Mouse (Mus musculus) forebrain, embryonic 13.5 days (tissue): ENCODE data around the gene Mkln1. TPM values are rescaled to one million over a fixed set of nuclear protein-coding genes. Genes with fewer than 3 reads are reported as not detected.
A peak's percentile ranks its signal among the peaks of the same experiment; 100 is the strongest.

Experiments used
- ATAC-seq: fragments of 200-750 bp; cut with Nextera tagmentation; 2 replicates; pipeline ENCODE4 v1.8.0; 2017
- H3K27ac ChIP-seq: fragments of 300-500 bp; sonication (generic); 2 replicates; pipeline ENCODE4 v1.5.1; 2015; ENCODE audit warnings: inconsistent platforms, mild to moderate bottlenecking, moderate library complexity
- H3K27me3 ChIP-seq: fragments of 300-500 bp; sonication (generic); 2 replicates; pipeline ENCODE4 v1.6.1; 2015; ENCODE audit warnings: mild to moderate bottlenecking, inconsistent platforms
- H3K36me3 ChIP-seq: fragments of 300-500 bp; sonication (generic); 2 replicates; pipeline ENCODE4 v1.6.1; 2015; ENCODE audit warnings: mild to moderate bottlenecking, inconsistent platforms; ENCODE audit not compliant: poor library complexity, severe bottlenecking
- H3K4me1 ChIP-seq: fragments of 300-500 bp; sonication (generic); 2 replicates; pipeline ENCODE4 v1.6.1; 2015; ENCODE audit warnings: inconsistent platforms
- H3K4me2 ChIP-seq: fragments of 300-500 bp; sonication (generic); 2 replicates; pipeline ENCODE4 v1.6.1; 2015; ENCODE audit warnings: inconsistent platforms, mild to moderate bottlenecking, moderate library complexity
- H3K4me3 ChIP-seq: fragments of 300-500 bp; sonication (generic); 2 replicates; pipeline ENCODE4 v1.5.1; 2015; ENCODE audit warnings: mild to moderate bottlenecking, inconsistent platforms
- H3K9ac ChIP-seq: fragments of 300-500 bp; sonication (generic); 2 replicates; pipeline ENCODE4 v1.6.1; 2015; ENCODE audit warnings: mild to moderate bottlenecking, inconsistent platforms
- H3K9me3 ChIP-seq: fragments of 300-500 bp; sonication (generic); replicated peaks from 2 replicates; pipeline ENCODE4 v1.6.1; 2016; ENCODE audit warnings: inconsistent platforms
- WGBS: fragments of 180-500 bp; shearing (Covaris S2); methylation state at CpG from one replicate; pipeline ENCODE4 v1.1.7; 2015; 5-methylcytosine and 5-hydroxymethylcytosine counted together
- polyA plus RNA-seq: library from polyadenylated mRNA; unstranded; fragments of >200 nt; fragmentation: Nextera tagmentation; extraction: Ambion mirVana; gene quantifications from 2 replicates; pipeline ENCODE4 v1.2.1, GENCODE M21; 2015

Mkln1 gene
- polyA plus RNA-seq, 1 experiment from 2014 or later, result 156 TPM

- no peak for ATAC-seq
- H3K4me3 ChIP-seq, result no peak overlapping the region
- H3K4me2 ChIP-seq, result no peak overlapping the region
- no peak overlapping the region for H3K27ac ChIP-seq
- H3K4me1 ChIP-seq, result no peaks in the 10 kb centered on the region
- H3K27me3 ChIP-seq, result no peaks in the 10 kb centered on the region
- WGBS, result 94% methylated on average over 7 of the region's 7 CpGs
- peaks cover 25% of the 10 kb centered on the region for H3K36me3 ChIP-seq
- H3K9ac ChIP-seq, result no peak overlapping the region
- no peaks in the 10 kb centered on the region for H3K9me3 ChIP-seq
These were observed 91.4 kb downstream of the Mkln1 start for GRCm38 (mm10) chr6:31489950-31490349.

- H3K9ac ChIP-seq, result no peak overlapping the region
- no peak overlapping the region for H3K4me2 ChIP-seq
- ATAC-seq, result no peak
- no peak overlapping the region for H3K27ac ChIP-seq
- 84% methylated on average over 2 of the region's 2 CpGs for WGBS
- H3K9me3 ChIP-seq, result no peaks in the 10 kb centered on the region
- H3K4me1 ChIP-seq, result no peaks in the 10 kb centered on the region
- H3K36me3 ChIP-seq, result peaks cover 32% of the 10 kb centered on the region
- no peak overlapping the region for H3K4me3 ChIP-seq
- no peaks in the 10 kb centered on the region for H3K27me3 ChIP-seq
These were observed 96.7 kb downstream of the Mkln1 start for GRCm38 (mm10) chr6:31495122-31495731.

- H3K4me3 ChIP-seq, result no peak overlapping the region
- no peaks in the 10 kb centered on the region for H3K9me3 ChIP-seq
- H3K36me3 ChIP-seq, result peaks cover 22% of the 10 kb centered on the region
- H3K4me1 ChIP-seq, result peaks cover 6% of the 10 kb centered on the region
- no peak overlapping the region for H3K4me2 ChIP-seq
- WGBS, result 88% methylated on average over 2 of the region's 2 CpGs
- no peak for ATAC-seq
- H3K27me3 ChIP-seq, result no peaks in the 10 kb centered on the region
- H3K9ac ChIP-seq, result no peak overlapping the region
- no peak overlapping the region for H3K27ac ChIP-seq
These were observed 97.7 kb downstream of the Mkln1 start for GRCm38 (mm10) chr6:31496227-31496626.

- ATAC-seq, result no peak
- H3K36me3 ChIP-seq, result peaks cover 37% of the 10 kb centered on the region
- WGBS, result 88% methylated on average over 10 of the region's 10 CpGs
- H3K4me3 ChIP-seq, result no peak overlapping the region
- H3K4me2 ChIP-seq, result no peak overlapping the region
- H3K9ac ChIP-seq, result no peak overlapping the region
- no peaks in the 10 kb centered on the region for H3K9me3 ChIP-seq
- H3K27ac ChIP-seq, result no peak overlapping the region
- no peaks in the 10 kb centered on the region for H3K27me3 ChIP-seq
- peaks cover 6% of the 10 kb centered on the region for H3K4me1 ChIP-seq
These were observed 101.3 kb downstream of the Mkln1 start for GRCm38 (mm10) chr6:31499836-31500235.

- H3K4me1 ChIP-seq, result peaks cover 6% of the 10 kb centered on the region
- H3K27me3 ChIP-seq, result no peaks in the 10 kb centered on the region
- H3K4me3 ChIP-seq, result no peak overlapping the region
- peaks cover 37% of the 10 kb centered on the region for H3K36me3 ChIP-seq
- no peak for ATAC-seq
- no peak overlapping the region for H3K9ac ChIP-seq
- H3K4me2 ChIP-seq, result no peak overlapping the region
- H3K9me3 ChIP-seq, result no peaks in the 10 kb centered on the region
- 66% methylated on average over 2 of the region's 2 CpGs for WGBS
- no peak overlapping the region for H3K27ac ChIP-seq
These were observed 101.7 kb downstream of the Mkln1 start for GRCm38 (mm10) chr6:31500260-31500659.

GRCm38 (mm10) chr6:31500691-31501090 lies 102.2 kb downstream of the Mkln1 start:
- no peak overlapping the region for H3K9ac ChIP-seq

GRCm38 (mm10) chr6:31502614-31503013 lies 104.1 kb downstream of the Mkln1 start:
- Histone ChIP-seq H3K27me3 (no peaks in the 10 kb centered on the region), H3K4me1 (peaks cover 6% of the 10 kb centered on the region), H3K27ac (no peak overlapping the region), H3K36me3 (peaks cover 29% of the 10 kb centered on the region), H3K9me3 (no peaks in the 10 kb centered on the region), H3K4me2 (no peak overlapping the region), H3K9ac (no peak overlapping the region), H3K4me3 (no peak overlapping the region)
- WGBS, result 100% methylated on average over 2 of the region's 2 CpGs
- no peak for ATAC-seq

More at GRCm38 (mm10) chr6:31500691-31501090, 102.2 kb downstream of the Mkln1 start:
- no peak for ATAC-seq
- no peaks in the 10 kb centered on the region for H3K9me3 ChIP-seq
- H3K27me3 ChIP-seq, result no peaks in the 10 kb centered on the region
- H3K4me1 ChIP-seq, result peaks cover 6% of the 10 kb centered on the region
- H3K4me2 ChIP-seq, result no peak overlapping the region
- no peak overlapping the region for H3K4me3 ChIP-seq
- no peak overlapping the region for H3K27ac ChIP-seq
- peaks cover 37% of the 10 kb centered on the region for H3K36me3 ChIP-seq

- no peaks in the 10 kb centered on the region for H3K4me1 ChIP-seq
- H3K4me3 ChIP-seq, result no peak overlapping the region
- no peak overlapping the region for H3K9ac ChIP-seq
- H3K27me3 ChIP-seq, result no peaks in the 10 kb centered on the region
- ATAC-seq, result no peak
- no peak overlapping the region for H3K27ac ChIP-seq
- peaks cover 1% of the 10 kb centered on the region; the same call in 1 of the 2 replicates for H3K36me3 ChIP-seq
- WGBS, result 76% methylated on average over 6 of the region's 6 CpGs
- no peaks in the 10 kb centered on the region for H3K9me3 ChIP-seq
- H3K4me2 ChIP-seq, result no peak overlapping the region
These were observed 115.2 kb downstream of the Mkln1 start for GRCm38 (mm10) chr6:31513726-31514125.

- Histone ChIP-seq H3K4me2 (no peak overlapping the region), H3K9ac (no peak overlapping the region), H3K36me3 (peaks cover 21% of the 10 kb centered on the region), H3K4me3 (no peak overlapping the region), H3K4me1 (no peaks in the 10 kb centered on the region), H3K9me3 (no peaks in the 10 kb centered on the region), H3K27me3 (no peaks in the 10 kb centered on the region), H3K27ac (no peak overlapping the region; the same call in 1 of the 2 replicates)
- 74% methylated on average over 9 of the region's 9 CpGs for WGBS
- no peak for ATAC-seq
These were observed 119.3 kb downstream of the Mkln1 start for GRCm38 (mm10) chr6:31517681-31518337.

- H3K36me3 ChIP-seq, result peaks cover 26% of the 10 kb centered on the region
- H3K4me2 ChIP-seq, result no peak overlapping the region
- 88% methylated on average over 2 of the region's 2 CpGs for WGBS
- H3K9ac ChIP-seq, result no peak overlapping the region
- H3K4me3 ChIP-seq, result no peak overlapping the region
- H3K27me3 ChIP-seq, result no peaks in the 10 kb centered on the region
- ATAC-seq, result no peak
- H3K27ac ChIP-seq, result no peak overlapping the region
- no peaks in the 10 kb centered on the region for H3K9me3 ChIP-seq
- 0 out of 2 replicates have a peak, but pooled peaks cover 2% of the 10 kb centered on the region for H3K4me1 ChIP-seq
These were observed 119.8 kb downstream of the Mkln1 start for GRCm38 (mm10) chr6:31518338-31518698.

GRCm38 (mm10) chr6:31519001-31519471 lies 120.5 kb downstream of the Mkln1 start:
- 0 out of 2 replicates have a peak, but pooled peaks have one; percentile 31 for ATAC-seq
- Histone ChIP-seq H3K36me3 (peaks cover 33% of the 10 kb centered on the region), H3K9ac (no peak overlapping the region), H3K9me3 (no peaks in the 10 kb centered on the region), H3K4me1 (0 out of 2 replicates have a peak, but pooled peaks cover 3% of the 10 kb centered on the region), H3K4me3 (no peak overlapping the region), H3K27ac (no peak overlapping the region), H3K27me3 (no peaks in the 10 kb centered on the region), H3K4me2 (no peak overlapping the region)
- WGBS, result 71% methylated on average over 8 of the region's 8 CpGs

GRCm38 (mm10) chr6:31520486-31521215 lies 122.1 kb downstream of the Mkln1 start:
- Histone ChIP-seq H3K4me1 (0 out of 2 replicates have a peak, but pooled peaks cover 3% of the 10 kb centered on the region), H3K27ac (no peak overlapping the region)
- WGBS, result 82% methylated on average over 7 of the region's 7 CpGs

More at GRCm38 (mm10) chr6:31520486-31521215, 122.1 kb downstream of the Mkln1 start:
- no peak for ATAC-seq
- H3K36me3 ChIP-seq, result peaks cover 47% of the 10 kb centered on the region
- no peak overlapping the region for H3K4me2 ChIP-seq
- H3K4me3 ChIP-seq, result no peak overlapping the region
- H3K9ac ChIP-seq, result no peak overlapping the region
- H3K9me3 ChIP-seq, result no peaks in the 10 kb centered on the region
- H3K27me3 ChIP-seq, result no peaks in the 10 kb centered on the region
